Mouse (Mus musculus): ENCODE results near the gene Dkk1. TPM values are rescaled to one million over a fixed set of nuclear protein-coding genes. Genes with fewer than 3 reads are reported as not detected.
A peak's percentile ranks its signal among the peaks of the same experiment; 100 is the strongest.
"Not testable (repeated sequence)": the region's sequence is repeated elsewhere in the genome, so short reads cannot be mapped to it uniquely, and the experiment has no call there.

Dkk1 gene
- polyA plus RNA-seq (2012; rRNA removed): 0.06 TPM in 2 replicates

DNA sequence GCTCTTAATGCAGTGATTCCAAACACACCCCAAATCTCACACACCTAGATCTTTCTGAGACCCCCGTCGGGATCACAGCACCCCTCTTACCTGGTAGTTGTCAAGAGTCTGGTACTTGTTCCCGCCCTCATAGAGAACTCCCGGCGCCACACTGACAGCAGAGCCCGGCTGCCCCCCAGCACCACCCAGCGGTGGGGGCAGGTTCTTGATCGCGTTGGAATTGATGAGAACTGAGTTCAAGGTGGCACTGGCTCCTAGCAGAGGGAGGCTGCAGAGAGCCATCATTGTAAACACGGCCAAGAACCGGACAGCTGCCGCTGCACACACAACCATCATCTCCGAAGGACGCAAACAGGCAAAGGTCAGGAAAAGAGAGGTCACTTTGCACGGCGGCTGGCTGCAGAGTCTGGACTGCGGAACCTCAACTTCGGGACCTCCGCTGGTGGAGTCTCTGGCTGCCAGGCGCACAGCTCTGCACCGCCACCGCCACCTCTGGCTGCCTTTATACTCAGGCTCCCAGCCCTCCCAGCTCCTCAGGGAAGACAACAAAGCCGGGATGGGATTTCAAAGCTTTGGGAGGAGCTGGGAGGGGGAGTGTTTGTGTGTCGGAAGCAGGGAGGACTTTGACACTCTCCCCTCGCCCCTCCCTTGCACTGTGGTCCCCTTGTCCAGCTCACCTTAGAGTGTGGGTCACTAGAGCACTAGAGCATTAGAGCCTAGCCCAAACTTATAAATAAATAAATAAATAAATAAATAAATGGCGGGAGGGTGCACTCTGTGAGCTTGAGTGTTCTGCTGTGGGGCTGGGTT lies at the start of gene Dkk1:
TSS of gene Dkk1 (minus strand) at position 622 of the 810 bp plus-strand sequence.
- DNase-seq (ENCODE audit: extremely low spot score in 1 of 2, low spot score in 1 of 2): peak in 1 of 2 experiments; percentile 6

DNA sequence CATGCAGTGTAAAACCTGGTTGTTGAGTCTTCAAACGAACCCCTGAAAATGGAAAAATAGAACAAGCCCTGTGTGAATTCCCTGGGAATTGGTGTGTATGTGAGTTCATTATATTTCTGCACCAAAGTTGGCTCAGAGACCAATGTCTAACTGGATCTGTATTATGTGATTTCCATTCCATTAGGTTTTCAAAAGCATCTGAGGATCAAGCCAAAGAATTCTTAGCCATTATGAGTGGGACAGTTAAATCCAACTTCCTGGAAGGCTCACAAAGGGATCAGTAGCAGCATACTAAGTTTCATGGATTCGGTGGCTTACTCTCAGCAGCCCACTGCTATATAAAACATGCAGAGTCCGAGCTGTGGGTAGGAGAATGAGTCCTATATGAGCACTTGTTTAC lies 36.9 kb upstream of the Dkk1 start:
- DNase-seq (ENCODE audit: extremely low spot score in 1 of 2, low spot score in 1 of 2): no peak

DNA sequence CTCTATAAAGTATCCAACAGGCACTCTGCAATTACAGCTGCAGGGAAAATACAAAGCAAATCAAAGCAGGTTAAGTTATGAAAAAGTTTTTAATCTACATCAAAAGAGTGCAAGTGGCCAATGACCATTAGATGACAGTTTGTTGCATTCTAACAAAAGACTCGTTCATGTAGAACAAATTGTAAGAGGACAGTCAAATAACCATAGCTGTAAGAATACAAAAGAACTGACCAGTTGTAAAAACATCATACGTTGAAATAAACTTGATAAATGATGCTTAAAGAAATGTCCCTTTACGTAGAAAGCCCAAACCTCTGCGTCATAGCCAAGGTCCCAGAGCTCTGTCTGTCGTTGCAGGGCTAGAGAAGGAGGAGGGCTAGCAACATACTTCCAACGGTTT lies 15.1 kb upstream of the Dkk1 start:
- no peak for DNase-seq (ENCODE audit: extremely low spot score in 1 of 2, low spot score in 1 of 2)

DNA sequence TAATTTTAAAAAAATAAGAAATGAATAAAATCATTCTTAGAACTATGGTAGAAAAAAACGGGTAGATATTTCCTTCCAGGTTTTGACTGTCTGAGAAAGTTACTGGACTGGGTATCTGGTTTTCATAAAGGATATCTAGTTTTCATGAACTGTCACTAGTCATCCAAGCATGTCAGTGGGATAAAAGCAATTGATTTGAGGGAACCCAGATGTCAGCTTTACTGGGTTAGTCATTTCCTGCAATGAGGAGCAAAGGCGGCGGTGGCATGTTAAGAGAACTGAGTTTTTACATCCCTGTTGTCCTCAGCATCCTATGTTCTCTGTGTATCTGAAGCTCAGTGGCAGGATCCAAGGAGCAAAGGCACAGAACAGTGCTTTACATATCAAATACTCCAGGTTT lies 14.4 kb upstream of the Dkk1 start:
- DNase-seq (ENCODE audit: extremely low spot score in 1 of 2, low spot score in 1 of 2): no peak

DNA sequence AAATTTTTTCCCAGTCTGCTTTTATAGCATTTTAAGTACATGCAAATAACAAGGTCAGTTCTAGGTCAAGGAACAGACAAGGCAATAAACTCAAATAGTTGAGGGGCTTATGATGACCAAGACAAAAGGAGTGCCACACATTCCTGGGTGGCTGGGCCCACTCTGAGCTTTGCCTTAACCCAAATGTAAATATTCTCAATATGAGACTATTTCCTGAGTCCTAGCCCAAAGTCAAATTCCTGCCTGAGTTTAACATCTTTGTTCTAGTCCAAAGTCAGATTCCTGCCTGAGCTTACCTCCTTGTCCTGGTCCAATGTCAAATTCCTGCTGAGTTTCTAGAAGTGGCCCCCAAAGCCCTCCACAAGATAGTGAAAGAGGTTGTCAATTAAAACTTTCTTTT lies 8.6 kb upstream of the Dkk1 start:
- no peak for DNase-seq (ENCODE audit: extremely low spot score in 1 of 2, low spot score in 1 of 2)

DNA sequence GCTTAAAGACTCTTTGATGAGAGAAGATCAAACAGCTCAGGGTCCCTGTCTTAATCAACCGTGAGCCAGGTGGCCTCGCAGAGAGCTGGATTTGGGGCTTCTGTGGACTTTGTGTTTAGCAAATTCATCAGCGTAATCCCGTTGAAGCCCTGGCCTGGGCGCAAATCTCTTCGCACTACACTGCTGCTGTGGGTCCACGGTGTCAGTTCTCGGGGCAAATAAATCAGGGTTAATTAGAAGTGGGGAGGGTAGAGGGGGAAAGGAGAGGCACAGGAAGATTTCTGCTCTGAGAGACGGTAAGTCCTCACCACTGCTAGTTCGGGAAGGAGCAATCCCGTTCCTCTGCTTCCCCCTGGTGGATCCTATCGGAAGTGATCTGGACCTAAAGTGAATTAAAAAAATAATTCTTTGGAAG lies 5.0 kb upstream of the Dkk1 start:
- DNase-seq (ENCODE audit: extremely low spot score in 1 of 2, low spot score in 1 of 2): peak; percentile 11 to 89

DNA sequence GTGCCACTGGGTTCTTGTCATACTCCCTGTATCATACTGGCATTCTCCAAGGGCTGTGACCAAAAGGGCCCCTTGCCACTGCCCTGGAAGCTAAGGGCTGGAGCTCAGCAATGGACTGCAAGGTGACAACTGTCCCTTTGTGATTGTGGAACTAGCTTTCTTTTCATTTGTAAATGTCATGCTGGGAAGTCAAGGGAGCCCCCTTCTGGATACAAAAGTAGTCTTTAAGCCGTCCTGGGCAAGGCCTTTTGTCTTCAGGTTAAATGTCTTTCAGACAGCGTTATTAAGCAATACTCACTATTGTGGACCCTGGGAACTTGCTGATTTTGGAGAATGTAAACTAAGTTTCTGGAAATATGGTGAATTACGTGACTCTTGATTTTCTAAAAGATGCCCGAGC lies 4.3 kb upstream of the Dkk1 start:
- no peak for DNase-seq (ENCODE audit: extremely low spot score in 1 of 2, low spot score in 1 of 2)

DNA sequence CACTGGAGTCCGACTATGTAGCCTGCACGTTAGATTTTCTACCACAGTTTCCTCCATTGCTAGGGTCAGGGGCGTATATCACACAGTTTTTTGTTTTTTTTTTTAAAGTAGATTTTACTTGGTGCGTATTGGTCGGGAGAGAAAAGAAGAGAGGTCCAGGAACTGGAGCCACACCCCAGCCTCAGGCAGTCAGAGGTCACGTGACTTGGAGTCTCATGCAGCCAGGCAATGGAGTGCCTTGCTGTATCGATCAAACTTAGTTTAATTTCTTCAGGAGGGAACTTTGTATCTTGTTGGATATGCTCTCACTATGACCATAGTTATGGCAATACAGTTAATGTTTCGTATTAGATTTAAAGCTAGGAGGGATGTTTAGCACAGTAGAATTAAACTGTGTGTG lies 2.8 kb upstream of the Dkk1 start:
- DNase-seq (ENCODE audit: extremely low spot score in 1 of 2, low spot score in 1 of 2): no peak

DNA sequence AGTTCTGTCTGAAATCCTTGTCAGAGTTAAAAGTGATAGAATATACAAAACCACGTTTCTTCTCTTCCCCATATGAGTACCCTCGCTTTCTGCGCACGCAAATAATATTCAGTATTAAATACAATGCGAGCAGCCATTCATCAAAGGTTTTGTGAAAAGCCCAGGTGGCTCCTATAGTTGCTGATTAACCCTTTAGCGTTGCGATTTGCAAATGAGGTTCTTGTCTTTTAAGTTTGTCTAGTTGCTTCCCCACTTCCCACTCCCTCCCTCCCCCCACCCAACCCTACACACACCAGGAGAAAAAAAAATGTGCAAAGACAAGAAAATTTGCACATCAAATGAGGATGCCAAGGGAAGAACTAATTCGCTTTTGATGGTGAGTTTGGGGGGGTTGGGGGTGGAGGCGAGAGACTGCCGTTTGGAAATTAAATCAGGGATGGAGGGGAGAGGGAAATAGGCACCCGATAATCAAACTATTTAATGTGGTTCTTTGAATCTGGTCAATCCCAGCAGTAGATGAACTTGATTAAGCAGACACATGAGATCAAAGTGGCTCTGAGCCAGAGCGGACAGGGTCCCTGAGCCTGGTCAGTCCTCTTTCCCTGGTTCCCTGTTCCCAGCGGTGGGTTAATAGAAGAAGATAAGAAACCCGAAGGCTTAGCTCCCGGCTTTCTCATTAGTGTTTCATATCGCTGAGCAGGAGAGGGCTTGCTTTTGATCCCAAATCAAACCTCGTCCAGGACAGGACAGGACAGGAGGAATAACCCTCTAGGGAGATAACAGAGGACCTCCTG lies 586 bp upstream of the Dkk1 start:
- DNase-seq (ENCODE audit: extremely low spot score in 1 of 2, low spot score in 1 of 2): no peak

DNA sequence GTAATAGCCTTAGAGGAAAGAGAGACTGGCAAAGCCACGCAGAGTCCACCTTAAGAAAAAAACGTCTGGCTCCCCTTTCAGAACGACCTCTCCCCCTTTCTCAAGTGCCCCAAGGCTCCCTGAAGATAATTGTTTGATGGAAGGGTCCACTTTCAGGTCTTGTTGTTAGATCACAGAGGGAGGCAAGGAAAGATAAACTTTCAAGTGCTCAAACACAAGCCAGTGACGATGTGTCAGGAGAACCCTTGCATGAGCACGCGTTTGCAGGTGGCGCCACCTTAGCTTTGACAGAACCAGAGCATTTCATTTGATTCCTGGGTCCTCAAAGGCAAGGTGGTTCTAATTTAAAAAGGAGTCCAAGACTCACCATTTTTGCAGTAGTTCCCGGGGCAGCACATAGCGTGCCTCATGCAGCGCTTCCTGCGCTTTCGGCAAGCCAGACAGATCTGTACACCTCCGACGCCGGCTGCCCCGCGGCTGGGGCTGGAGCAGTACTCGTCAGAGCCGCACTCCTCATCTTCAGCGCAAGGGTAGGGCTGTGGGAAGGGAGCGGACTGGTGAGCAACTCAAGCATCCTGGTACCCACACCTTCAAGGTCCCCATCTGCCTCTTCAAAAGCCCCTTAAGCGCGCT lies 938 bp downstream of the Dkk1 start:
- DNase-seq (ENCODE audit: extremely low spot score in 1 of 2, low spot score in 1 of 2): no peak

DNA sequence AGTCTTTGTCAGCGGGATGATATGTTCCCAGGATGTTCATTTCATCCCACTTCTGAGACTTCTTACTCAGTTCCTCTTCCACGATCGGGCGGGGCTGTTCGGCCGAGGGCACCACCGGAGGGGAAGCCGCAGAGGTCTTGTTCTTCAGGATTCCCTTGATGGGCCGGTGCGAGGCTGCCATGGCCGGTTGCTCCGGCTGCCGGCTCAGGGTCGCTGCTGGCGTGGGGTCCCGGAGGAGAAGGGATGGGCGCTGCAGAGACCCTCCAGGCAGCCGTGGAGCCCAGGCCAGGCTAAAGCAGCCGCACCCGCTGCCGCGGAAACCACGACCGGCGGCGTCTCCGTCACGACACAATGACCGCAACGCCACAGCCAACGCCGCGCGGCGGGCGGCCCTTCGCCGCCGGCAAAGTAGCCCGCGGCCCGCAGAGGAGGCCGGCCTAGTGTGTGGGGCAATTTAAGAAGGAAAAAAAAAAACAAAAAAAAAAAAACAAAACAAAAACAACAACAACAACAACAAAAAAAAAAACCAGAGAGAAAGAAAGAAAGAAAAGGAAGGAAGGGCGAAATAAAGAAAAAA lies 10.0 kb downstream of the Dkk1 start:
- DNase-seq (ENCODE audit: extremely low spot score in 1 of 2, low spot score in 1 of 2): not testable (repeated sequence)

DNA sequence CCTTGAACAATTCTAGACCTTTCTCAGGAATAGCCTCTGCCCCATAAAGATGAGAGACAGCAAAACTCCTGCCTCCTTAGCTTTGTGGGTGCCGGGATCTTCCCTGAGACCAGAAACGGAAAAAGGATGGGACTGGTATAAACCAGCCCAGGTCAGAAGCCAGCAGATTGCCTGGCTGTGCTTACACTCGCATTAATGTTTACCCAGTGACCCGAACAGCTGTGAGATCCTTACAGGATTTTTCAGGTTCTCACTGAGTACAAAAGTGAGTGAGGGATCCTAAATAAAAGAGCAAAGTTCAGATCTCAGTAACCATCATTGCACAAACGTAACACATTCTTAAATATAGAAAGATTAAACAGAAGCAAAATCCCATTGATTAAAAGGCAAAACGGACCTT lies 32.7 kb downstream of the Dkk1 start:
- no peak for DNase-seq (ENCODE audit: extremely low spot score in 1 of 2, low spot score in 1 of 2)

DNA sequence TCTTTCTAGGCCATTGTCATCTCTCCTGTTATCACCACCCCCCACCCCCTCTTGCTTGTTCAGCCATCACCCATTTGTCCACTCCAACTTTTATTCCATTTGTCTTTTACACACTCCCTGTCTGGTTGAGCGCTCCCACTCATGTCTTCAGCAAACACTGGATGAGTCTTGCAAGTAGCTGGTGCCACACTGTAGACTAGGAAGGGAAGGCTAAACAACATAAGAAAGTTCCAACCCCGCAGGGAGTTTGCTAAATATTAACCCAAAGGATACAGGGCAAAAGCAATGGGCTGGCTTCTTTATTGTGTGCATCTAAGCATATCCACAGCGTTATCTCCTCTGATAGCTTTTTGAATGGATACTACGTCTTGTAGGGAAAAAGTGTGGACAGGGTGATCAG lies 39.0 kb downstream of the Dkk1 start:
- no peak for DNase-seq (ENCODE audit: extremely low spot score in 1 of 2, low spot score in 1 of 2)

DNA sequence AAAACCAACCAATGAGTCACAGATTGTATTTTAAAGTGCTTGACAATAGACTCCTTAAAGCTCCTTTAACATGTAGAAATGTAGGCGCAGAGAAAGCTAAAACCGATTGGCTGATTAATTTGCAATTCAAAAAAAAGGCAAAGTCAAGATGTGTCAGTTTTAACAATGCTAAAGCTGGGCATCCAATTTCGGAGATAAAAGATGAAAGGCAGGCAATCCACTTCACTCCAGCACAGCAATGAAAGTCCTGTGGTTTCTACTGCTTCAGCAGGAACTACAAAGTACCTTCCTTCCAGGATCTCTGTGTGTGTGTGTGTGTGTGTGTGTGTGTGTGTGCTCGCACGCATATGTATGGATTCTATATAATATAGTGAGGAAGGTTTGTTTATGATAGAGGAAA lies 44.0 kb downstream of the Dkk1 start:
- no peak for DNase-seq (ENCODE audit: extremely low spot score in 1 of 2, low spot score in 1 of 2)

Data from frontal cortex, adult 2 months (tissue).